Mouse (Mus musculus) thymus, adult 2 months (tissue): ENCODE data around the gene Thap8.

Experiments used
- CTCF ChIP-seq: fragments of 200-500 bp; IDR thresholded peaks from 2 replicates; pipeline ENCODE4 v1.5.1; 2012; ENCODE audit warnings: mild to moderate bottlenecking, control low read depth, low read length, moderate library complexity, borderline replicate concordance; ENCODE audit not compliant: control insufficient read depth, poor library complexity, insufficient read depth; ENCODE audit errors: extremely low read depth
- POLR2A ChIP-seq: fragments of 200-500 bp; IDR thresholded peaks from 2 replicates; pipeline ENCODE4 v1.6.1; 2012; ENCODE audit warnings: mild to moderate bottlenecking, low read length, control low read depth, moderate library complexity; ENCODE audit not compliant: control insufficient read depth, poor library complexity, insufficient read depth; ENCODE audit errors: extremely low read depth

- no peak for TF ChIP-seq POLR2A
- TF ChIP-seq CTCF, result no peak
Measured at GRCm38 (mm10) chr7:30322865-30323264, 43.0 kb downstream of the Thap8 start.
